Mouse (Mus musculus): ENCODE results near the gene Iqgap2. TPM values are rescaled to one million over a fixed set of nuclear protein-coding genes. Genes with fewer than 3 reads are reported as not detected.

Gene Iqgap2
- polyA plus RNA-seq, 1 experiment from 2014 or later: 31.5 TPM

- Histone ChIP-seq H3K27me3 (replicated peaks; ENCODE audit: control insufficient read depth, insufficient read depth, low read length) (no peaks in the 10 kb centered on the region), H3K27ac (ENCODE audit: low read depth, low read length) (no peak overlapping the region), H3K4me2 (replicated peaks; ENCODE audit: low read depth) (no peak overlapping the region), H3K4me3 (ENCODE audit: low read depth, low read length) (no peak overlapping the region), H3K9me3 (ENCODE audit: control insufficient read depth) (no peaks in the 10 kb centered on the region), H3K9ac (ENCODE audit: low read depth, low read length) (no peak overlapping the region), H3K4me1 (replicated peaks; ENCODE audit: control insufficient read depth, insufficient read depth, low read length) (no peaks in the 10 kb centered on the region), H3K36me3 (ENCODE audit: control insufficient read depth, insufficient read depth) (peaks cover 23% of the 10 kb centered on the region)
- TF ChIP-seq CTCF (IDR thresholded peaks at IDR 0.05; ENCODE audit: low read depth): no peak
- WGBS: 80% methylated on average over 17 of the region's 17 CpGs
- no peak for ATAC-seq
Measured at GRCm38 (mm10) chr13:95641061-95641986, 250.4 kb downstream of the Iqgap2 start.

- ATAC-seq: no peak
- Histone ChIP-seq H3K4me3 (ENCODE audit: low read depth, low read length) (no peak overlapping the region), H3K4me2 (replicated peaks; ENCODE audit: low read depth) (no peak overlapping the region), H3K27me3 (replicated peaks; ENCODE audit: control insufficient read depth, insufficient read depth, low read length) (no peaks in the 10 kb centered on the region), H3K9ac (ENCODE audit: low read depth, low read length) (no peak overlapping the region), H3K27ac (ENCODE audit: low read depth, low read length) (no peak overlapping the region), H3K36me3 (ENCODE audit: control insufficient read depth, insufficient read depth) (peaks cover 15% of the 10 kb centered on the region), H3K9me3 (ENCODE audit: control insufficient read depth) (no peaks in the 10 kb centered on the region), H3K4me1 (replicated peaks; ENCODE audit: control insufficient read depth, insufficient read depth, low read length) (no peaks in the 10 kb centered on the region)
- no peak for TF ChIP-seq CTCF (IDR thresholded peaks at IDR 0.05; ENCODE audit: low read depth)
- WGBS: 83% methylated on average over 1 of the region's 1 CpGs
Measured at GRCm38 (mm10) chr13:95640408-95640807, 251.3 kb downstream of the Iqgap2 start.

- no peak for ATAC-seq
- Histone ChIP-seq H3K9ac (ENCODE audit: low read depth, low read length) (no peak overlapping the region), H3K27me3 (replicated peaks; ENCODE audit: control insufficient read depth, insufficient read depth, low read length) (no peaks in the 10 kb centered on the region), H3K4me3 (ENCODE audit: low read depth, low read length) (no peak overlapping the region), H3K4me2 (replicated peaks; ENCODE audit: low read depth) (no peak overlapping the region), H3K4me1 (replicated peaks; ENCODE audit: control insufficient read depth, insufficient read depth, low read length) (no peaks in the 10 kb centered on the region), H3K36me3 (ENCODE audit: control insufficient read depth, insufficient read depth) (peaks cover 15% of the 10 kb centered on the region), H3K27ac (ENCODE audit: low read depth, low read length) (no peak overlapping the region; the same call in 1 of the 2 replicates), H3K9me3 (ENCODE audit: control insufficient read depth) (no peaks in the 10 kb centered on the region)
- whole genome bisulfite sequencing: 67% methylated on average over 15 of the region's 15 CpGs
- no peak for TF ChIP-seq CTCF (IDR thresholded peaks at IDR 0.05; ENCODE audit: low read depth)
Measured at GRCm38 (mm10) chr13:95639336-95640116, 252.2 kb downstream of the Iqgap2 start.

- no peaks in the 10 kb centered on the region for H3K27me3 ChIP-seq (replicated peaks; ENCODE audit: control insufficient read depth, insufficient read depth, low read length)
- H3K4me2 ChIP-seq (replicated peaks; ENCODE audit: low read depth): no peak overlapping the region
- peaks cover 15% of the 10 kb centered on the region for H3K36me3 ChIP-seq (ENCODE audit: control insufficient read depth, insufficient read depth)
- WGBS: 55% methylated on average over 5 of the region's 5 CpGs
- no peak overlapping the region for H3K9ac ChIP-seq (ENCODE audit: low read depth, low read length)
- no peak for ATAC-seq
- H3K27ac ChIP-seq (ENCODE audit: low read depth, low read length): no peak overlapping the region; the same call in 1 of the 2 replicates
- no peaks in the 10 kb centered on the region for H3K4me1 ChIP-seq (replicated peaks; ENCODE audit: control insufficient read depth, insufficient read depth, low read length)
- TF ChIP-seq CTCF (IDR thresholded peaks at IDR 0.05; ENCODE audit: low read depth): no peak
- no peaks in the 10 kb centered on the region for H3K9me3 ChIP-seq (ENCODE audit: control insufficient read depth)
- no peak overlapping the region for H3K4me3 ChIP-seq (ENCODE audit: low read depth, low read length)
Measured at GRCm38 (mm10) chr13:95638894-95639293, 252.8 kb downstream of the Iqgap2 start.

GRCm38 (mm10) chr13:95637737-95638136 lies 254.0 kb downstream of the Iqgap2 start:
- peaks cover 16% of the 10 kb centered on the region for H3K36me3 ChIP-seq (ENCODE audit: control insufficient read depth, insufficient read depth)
- no peak overlapping the region for H3K4me3 ChIP-seq (ENCODE audit: low read depth, low read length)
- H3K9ac ChIP-seq (ENCODE audit: low read depth, low read length): no peak overlapping the region
- no peaks in the 10 kb centered on the region for H3K27me3 ChIP-seq (replicated peaks; ENCODE audit: control insufficient read depth, insufficient read depth, low read length)
- H3K4me1 ChIP-seq (replicated peaks; ENCODE audit: control insufficient read depth, insufficient read depth, low read length): no peaks in the 10 kb centered on the region
- ATAC-seq: no peak
- 83% methylated on average over 10 of the region's 10 CpGs for WGBS
- no peak overlapping the region for H3K4me2 ChIP-seq (replicated peaks; ENCODE audit: low read depth)
- no peak for TF ChIP-seq CTCF (IDR thresholded peaks at IDR 0.05; ENCODE audit: low read depth)
- no peaks in the 10 kb centered on the region for H3K9me3 ChIP-seq (ENCODE audit: control insufficient read depth)
- H3K27ac ChIP-seq (ENCODE audit: low read depth, low read length): no peak overlapping the region

- Histone ChIP-seq H3K36me3 (ENCODE audit: control insufficient read depth, insufficient read depth) (peaks cover 24% of the 10 kb centered on the region), H3K4me3 (ENCODE audit: low read depth, low read length) (no peak overlapping the region), H3K4me2 (replicated peaks; ENCODE audit: low read depth) (no peak overlapping the region), H3K27ac (ENCODE audit: low read depth, low read length) (no peak overlapping the region), H3K9me3 (ENCODE audit: control insufficient read depth) (no peaks in the 10 kb centered on the region), H3K9ac (ENCODE audit: low read depth, low read length) (no peak overlapping the region), H3K4me1 (replicated peaks; ENCODE audit: control insufficient read depth, insufficient read depth, low read length) (no peaks in the 10 kb centered on the region), H3K27me3 (replicated peaks; ENCODE audit: control insufficient read depth, insufficient read depth, low read length) (no peaks in the 10 kb centered on the region)
- ATAC-seq: no peak
- 95% methylated on average over 12 of the region's 12 CpGs for WGBS
- TF ChIP-seq CTCF (IDR thresholded peaks at IDR 0.05; ENCODE audit: low read depth): no peak
Measured at GRCm38 (mm10) chr13:95635301-95635700, 256.4 kb downstream of the Iqgap2 start.
